Mouse (Mus musculus): Measurements from ENCODE around the gene Il11.
A peak's percentile ranks its signal among the peaks of the same experiment; 100 is the strongest.
"Not testable (repeated sequence)": the region's sequence is repeated elsewhere in the genome, so short reads cannot be mapped to it uniquely, and the experiment has no call there.

Il11 gene

DNA sequence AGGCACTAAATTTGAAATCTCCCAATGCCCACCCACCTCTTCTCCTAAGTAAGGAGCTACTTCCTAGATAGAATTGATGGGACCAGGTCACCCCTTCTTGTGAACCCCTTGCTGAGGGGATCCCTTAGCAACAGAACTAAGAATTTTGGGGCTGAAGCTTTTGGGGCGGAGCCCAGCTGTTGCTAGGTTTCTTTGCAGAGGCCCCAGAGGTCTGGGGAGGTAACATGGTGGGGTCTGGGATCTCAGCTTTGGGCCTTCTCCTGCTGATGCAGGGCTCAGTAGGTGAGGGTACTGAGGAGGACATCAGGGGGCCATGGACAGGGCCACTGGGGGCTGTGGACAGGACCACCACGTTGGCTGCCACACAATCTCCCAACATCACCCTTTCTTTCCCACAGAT lies at the start of gene Il11, which contains the start of gene Tmem190:
Il11 (minus strand) TSS at position 101 of the 400 bp plus-strand sequence.
Tmem190 (plus strand) TSS at position 179 of the 400 bp plus-strand sequence.
- DNase-seq: no peak

DNA sequence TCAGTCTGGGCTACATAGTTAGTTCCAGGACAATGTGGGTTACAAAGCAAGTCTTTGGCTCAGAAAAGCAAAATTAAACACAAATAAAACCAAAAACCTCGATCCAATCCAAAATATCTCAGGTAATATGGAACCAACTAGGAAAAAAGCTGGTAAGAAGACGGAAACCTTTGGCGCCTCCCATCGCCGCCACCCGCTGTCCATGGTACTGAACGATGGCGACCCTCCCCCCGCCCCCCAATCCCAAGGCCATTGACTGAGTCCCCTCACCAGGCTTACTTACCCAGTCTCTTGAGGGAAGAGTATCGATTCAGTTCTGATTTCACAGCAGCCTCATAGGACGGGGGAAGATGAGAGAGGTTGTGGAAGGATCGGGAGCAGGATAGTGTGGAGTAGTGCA lies 47.8 kb upstream of the Il11 start:
- DNase-seq: no peak

DNA sequence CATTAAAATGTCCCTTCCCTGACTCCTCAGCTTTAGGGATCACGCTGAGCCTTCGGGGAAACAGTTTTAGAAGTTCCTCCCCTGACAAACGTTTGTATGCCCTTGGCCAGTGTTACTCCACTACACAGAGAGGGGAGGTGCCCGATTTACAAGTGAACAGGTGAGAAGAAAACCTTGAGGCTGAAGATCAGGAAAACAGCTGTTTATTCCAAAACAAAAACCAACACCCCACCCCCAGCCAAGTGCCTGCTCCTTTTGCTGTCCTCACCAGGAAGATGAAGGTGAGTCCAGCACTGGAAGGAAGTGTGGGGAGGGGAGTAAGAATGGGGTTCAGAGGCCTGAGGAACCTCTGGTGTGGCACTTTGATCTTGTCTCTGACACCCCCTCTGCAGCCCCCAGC lies 42.7 kb upstream of the Il11 start:
- DNase-seq: no peak

DNA sequence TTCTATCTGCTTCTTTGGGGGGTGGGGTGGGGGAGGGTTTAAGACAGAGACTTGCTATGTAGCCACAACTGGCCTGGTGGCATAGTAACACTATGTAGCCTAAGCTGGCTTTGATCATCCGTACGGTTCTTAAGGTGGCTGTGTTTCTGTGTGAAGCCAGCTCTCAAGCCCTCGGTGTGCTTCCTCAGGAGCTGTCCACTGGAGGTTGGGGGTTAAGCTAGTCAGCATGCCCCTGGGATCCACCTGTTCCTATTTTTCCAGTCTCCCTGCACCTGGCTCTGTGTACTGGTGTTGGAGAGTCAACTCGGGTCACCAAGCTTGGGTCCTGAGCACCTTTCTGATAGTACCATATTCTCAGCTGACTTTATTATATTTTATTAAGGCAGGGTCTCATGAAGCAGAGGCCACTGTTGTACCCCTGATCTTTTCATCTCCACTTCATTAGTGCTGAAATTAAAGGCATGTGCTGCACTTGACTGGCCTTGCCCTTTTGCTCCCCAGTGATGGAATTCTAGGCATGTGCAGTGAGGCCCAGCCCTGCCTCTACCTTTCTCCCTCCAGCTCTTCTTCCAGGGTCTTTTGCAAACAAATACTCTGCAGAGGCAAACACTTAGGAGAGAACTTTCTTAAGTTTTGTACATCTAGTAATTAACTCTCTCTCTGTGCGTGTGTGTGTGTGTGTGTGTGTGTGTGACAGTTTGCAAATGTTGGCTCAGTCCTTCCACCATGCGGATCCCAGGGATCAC lies 39.7 kb upstream of the Il11 start:
- DNase-seq: no peak

DNA sequence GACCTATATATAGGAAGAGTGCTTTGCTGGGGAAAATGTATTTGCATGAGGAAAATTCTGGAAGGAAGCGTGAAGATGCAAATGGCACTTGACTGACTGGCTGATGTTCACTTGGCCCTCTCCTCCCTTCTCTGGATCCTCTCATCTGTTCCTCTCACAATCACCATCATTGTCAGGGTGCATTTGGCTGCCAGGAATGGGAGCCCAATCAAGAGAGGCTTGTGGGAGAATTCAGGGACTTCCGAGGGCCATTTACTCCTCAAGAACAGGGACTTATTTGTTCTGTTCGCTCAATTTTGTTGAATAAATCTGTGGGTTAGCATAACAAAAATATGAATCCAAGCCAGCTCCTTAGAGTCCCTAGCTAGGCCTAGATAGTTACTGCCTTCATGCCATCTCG lies 39.0 kb upstream of the Il11 start:
- DNase-seq: no peak

DNA sequence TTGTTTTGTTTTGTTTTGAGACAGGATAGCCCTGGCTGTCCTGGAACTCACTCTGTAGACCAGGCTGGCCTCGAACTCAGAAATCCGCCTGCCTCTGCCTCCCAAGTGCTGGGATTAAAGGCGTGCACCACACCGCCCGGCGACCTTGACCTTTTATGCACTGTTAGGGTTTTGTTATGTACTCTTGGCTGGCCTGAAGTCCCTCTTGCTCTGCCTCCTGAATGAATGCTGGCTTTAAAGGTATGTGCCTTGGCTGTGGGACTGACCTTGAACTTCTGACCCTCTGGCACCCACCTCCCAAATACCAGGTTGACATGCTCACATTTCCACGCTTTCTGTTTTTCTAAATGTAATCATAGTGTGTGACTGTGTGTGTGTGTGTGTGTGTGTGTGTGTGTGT lies 38.3 kb upstream of the Il11 start:
- DNase-seq: not testable (repeated sequence)

DNA sequence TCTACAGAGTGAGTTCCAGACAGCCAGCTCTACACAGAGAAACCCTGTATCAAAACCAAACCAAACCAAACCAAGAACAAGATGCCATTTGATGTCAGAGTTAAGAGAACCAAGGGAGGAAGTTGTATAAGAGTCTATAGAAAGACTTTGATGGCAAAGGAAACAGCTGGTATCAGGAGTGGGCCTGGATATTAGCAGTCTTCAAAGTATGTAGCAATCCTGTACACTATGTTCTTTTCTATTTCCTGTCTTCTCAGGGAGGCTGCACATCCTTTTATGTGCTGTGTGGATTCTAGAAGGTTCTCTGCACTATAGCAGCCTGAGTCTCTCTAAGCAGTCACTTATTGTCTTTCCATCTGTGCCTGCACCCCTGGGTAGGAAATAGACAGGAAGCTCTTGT lies 33.9 kb upstream of the Il11 start:
- DNase-seq: peak in 1 of 2 experiments; percentile 29

DNA sequence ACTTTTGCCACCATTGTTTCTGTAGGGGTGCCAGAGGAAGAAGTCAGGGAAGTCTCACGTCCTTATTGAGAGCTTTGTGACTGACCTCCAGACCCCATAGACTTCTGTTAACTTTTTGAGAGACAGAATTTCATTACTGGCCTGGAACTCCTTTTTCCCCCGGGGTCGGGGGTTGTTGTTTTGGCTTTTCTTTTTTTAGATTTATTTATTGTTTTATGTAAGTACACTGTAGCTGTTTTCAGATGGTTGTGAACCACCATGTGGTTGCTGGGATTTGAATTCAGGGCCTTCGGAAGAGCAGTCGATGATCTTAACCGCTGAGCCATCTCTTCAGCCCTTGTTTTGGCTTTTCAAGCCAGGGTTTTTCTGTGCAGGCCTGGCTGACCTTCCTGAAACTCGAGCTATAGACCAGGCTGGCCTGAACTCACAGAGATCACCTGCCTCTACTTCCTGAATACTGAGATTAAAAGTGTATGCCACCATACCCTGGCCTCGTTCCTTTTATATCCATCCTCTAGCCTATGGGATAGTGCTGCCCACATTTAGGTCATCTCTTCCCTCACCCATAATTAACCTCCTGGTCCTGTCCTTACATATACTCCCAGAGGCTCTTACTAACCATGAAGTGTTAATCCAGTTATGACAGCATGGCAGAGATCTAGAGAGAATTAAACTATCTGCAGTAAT lies 30.6 kb upstream of the Il11 start:
- DNase-seq: peak in 1 of 2 experiments; percentile 19

DNA sequence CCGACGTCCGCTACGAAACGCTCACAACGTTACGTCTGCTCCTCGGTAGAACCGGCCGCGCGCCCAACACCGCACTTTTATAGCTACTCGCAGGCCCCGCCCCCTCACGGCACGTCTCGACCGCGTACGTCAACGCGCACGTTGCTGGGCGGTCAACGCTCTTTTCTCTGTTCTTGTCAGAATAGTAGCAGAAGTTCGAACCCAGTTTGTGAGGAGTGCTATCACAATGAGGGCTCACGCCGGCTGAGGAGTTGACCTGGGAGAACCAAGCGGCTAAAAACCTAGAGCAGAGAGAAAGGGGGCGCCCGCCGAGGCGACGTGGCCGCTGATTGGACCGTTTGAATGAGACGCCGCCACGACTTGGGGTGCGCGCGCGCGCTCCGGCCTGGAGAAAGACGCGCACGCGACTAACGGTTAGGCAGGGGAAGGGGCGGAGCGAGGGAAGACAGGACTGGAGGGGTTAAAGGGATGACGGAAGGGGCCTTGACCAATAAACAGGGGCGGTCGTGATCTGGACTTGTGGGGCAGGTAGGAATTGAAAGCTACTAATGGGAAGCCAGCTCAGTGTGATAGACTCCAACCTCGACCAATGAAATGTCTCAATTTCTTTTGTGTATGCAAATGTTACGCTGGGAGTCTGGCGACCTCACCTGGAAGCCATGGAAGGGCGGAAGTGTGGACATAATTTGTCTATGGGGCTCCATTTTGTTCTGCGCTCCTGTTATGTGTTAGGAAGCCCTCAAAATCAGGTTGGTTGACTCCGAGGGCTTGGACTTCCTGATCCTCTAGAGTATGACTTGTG lies 29.8 kb upstream of the Il11 start, which contains the start of gene Ube2s:
Ube2s (minus strand) TSS at position 288 of the 802 bp plus-strand sequence.
- DNase-seq: peak; percentile 97 to 99

DNA sequence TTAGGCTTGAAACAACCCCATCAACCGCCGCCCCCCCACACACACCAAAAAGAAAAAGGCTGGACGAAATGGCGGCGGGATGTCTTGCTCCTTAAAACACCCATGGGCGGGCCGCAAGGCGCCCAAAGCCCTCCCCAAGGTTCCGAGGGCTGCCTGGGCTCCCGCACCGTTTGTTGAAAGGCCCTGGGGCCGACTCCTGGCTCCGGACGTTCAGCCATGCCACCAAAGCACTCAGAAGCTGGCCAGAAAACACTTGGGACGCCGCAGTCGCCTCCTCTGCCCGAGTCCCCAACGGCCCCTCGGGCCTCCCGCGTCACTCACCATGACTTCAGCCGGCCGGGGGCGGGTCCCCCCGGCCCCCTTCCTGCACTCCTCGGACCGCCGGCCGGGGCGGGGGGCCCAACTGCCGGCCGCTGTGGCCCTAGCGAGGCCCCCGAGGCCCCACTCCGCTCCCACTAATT lies 29.2 kb upstream of the Il11 start:
- peak; percentile 44 to 59 for DNase-seq

DNA sequence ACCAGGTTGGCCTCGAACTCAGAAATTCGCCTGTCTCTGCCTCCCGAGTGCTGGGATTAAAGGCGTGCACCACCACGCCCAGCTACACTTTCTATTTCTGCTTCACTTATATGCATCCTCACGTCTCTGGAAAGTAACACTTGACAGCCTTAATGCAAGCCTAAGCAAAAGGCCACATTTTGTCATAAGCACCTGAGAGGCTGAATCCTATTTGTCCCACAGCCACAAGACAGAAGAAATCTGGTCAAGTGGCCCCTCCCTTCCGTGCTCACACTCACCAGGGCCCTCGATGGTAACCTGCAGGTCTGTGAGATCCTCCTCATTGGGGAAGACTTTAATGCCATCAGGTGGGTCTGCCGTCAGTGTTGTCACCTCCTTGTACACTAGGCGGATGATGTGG lies 28.5 kb upstream of the Il11 start:
- not testable (repeated sequence) for DNase-seq

DNA sequence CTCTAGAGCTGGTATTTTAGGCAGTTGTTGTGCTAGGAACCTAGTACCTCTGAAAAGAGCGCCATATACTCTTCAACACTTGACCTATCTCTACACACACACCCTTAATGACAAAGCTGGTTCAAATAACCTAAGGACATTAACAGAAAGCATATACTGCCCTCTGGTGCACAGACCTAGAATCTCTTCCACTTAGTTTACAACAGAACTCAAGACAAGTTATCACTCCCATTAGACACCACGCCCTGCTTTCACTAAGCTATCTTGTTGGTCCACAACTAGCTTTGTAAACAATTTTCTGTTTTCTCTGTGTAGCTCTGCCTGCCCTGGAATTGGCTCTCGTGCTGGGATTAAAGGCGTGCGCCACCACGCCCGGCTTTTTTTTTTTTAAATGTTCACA lies 24.1 kb upstream of the Il11 start:
- no peak for DNase-seq

DNA sequence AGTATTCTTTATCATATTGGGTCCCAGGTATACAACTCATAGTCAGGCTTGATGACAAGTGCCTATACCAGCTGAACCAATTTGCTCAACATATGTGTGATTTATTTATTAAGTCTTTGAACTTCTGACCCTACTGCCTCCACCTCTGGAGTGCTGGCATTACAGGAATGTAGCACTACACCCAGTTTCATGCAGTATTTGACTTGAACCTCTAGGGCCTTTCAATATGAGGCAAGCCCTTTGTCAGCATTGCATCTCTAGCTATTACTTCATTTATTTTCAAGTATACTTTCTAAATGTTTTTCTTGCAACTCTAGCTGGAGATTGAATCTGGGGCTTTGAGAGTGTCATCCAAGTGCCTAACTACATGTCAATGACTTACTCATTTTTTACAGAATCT lies 19.6 kb upstream of the Il11 start:
- no peak for DNase-seq

DNA sequence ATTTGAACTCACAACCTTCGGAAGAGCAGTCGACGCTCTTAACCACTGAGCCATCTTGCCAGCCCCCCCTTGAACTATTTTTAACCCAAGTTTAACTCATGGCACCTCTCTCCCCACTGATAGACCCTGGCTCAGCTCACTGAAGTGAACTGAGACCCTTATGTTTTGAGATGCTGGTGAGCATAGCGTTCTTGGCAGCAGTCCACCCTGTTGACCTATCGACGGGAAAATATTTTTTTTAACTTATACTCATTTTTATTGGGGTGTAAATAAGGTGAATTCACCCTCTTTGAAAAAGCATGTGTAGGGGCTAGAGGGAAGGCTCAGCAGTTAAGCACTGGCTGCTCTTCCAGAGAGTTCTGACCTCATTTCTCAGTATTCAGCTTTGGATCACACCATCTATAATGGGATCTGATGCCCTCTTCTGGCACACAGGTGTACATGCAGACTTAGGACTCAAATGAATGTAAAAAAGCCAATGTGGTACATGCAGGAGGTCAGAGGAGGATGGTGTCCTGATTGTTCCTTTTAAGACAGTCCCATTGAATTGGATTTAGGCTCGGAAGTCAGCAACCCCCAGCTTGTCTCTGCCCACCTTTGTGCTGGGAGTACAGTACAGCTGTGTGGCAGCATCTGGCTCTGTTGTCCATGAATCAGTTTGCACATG lies 13.2 kb upstream of the Il11 start:
- no peak for DNase-seq

DNA sequence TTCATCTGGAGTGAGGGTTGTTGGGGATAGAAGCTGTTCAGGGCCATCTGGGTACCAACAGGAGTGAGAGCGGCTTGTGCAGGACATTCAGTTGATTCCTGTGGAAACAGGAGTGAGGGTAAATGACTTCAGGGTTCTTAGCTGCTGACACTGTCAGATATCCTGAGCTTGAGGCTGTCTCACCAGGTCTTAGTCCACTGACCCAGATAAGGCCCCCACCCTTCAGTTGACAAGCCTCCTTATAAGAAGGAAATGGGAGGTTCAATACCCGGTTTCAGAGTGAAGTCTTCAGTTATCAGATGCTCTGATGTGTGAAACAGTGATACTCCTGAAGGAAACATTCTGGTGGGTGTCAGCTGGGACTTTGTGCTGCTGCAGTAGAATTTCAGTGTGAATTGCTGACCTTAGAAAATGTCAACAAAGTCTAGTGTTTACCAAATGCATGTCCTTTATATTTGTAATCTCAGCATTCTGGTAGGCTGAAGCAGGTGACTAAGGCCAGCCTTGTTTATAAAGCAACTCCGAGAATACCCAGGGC lies 12.0 kb upstream of the Il11 start:
- no peak for DNase-seq

DNA sequence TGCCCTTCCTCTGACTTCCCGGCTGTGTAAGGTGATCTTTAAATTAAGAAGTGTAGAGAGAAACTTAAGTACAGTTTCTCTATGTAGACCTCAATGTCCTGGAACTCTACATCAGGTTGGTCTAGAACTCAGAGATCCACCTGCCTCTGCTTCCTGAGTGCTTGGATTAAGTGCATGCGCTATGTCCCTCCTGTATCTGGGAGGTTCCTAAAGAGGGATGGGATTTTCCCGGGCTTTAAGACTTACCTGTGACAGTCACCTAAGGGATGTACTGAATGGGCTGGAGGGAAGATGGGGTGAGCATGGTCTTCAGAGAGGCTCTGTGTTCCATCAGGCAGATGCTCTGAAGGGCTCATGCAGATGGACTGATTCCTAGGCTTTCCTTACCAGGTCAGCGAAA lies 11.0 kb upstream of the Il11 start:
- no peak for DNase-seq

DNA sequence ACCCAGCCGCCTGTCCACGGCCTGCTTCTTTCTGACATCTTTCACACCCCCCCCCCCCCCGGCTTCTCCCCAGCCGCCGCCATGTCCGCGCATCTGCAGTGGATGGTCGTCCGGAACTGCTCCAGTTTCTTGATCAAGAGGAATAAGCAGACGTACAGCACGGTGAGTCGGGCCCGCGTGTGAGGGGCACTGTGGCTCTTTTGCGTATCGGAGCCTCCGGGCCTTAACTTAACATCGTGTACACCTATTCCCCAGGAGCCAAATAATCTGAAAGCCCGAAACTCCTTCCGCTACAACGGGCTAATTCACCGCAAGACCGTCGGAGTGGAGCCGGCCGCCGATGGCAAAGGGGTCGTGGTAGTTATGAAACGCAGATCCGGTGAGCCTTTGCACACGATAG lies 10.6 kb upstream of the Il11 start:
- not testable (repeated sequence) for DNase-seq

DNA sequence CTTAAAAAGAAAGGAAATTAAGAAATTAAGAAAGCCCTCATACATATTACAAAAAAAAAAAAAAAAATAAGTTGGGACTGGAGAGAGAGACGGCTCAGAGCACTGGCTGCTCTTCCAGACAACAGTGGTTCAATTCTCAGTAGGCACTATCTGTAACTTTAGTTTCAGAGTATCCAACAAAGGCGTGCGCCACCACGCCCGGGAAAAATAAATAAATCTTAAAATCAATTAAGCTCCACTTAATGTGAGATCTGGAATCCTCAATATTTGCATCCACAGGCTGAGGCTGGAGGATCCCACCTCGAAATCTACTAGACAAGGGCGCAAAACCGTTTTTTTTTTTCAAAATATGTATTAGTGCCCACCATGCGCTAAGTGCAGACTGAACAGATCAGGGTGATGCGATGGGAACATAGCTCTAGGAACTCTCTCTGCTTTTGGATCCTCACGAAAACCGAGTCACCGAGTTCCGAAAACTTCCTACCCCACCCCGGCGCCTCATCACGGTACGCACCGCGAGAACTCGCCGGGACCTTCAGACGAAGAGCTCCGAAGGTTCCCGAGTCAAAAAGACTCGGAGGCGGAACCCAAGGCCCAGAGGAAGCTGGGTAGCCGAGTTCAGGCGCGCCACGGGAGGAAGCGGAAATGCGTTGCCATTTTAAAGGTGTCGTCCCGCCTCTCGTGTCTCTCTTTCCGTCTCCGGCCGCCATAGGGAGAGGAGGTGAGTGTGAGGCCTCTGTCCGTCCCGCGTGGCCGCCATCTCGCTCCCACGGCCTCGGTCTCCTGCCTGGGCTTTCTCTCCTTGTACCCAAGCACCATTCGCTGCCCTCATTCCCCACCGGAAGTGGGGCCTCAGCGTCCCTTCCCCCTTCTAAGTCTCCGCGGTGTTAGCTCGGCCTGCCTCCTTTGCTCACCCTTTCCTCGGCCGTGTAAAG lies 9.9 kb upstream of the Il11 start, which contains the start of gene Rpl28:
Rpl28 (plus strand) TSS at position 597 of the 935 bp plus-strand sequence.
- peak; percentile 91 to 93 for DNase-seq

DNA sequence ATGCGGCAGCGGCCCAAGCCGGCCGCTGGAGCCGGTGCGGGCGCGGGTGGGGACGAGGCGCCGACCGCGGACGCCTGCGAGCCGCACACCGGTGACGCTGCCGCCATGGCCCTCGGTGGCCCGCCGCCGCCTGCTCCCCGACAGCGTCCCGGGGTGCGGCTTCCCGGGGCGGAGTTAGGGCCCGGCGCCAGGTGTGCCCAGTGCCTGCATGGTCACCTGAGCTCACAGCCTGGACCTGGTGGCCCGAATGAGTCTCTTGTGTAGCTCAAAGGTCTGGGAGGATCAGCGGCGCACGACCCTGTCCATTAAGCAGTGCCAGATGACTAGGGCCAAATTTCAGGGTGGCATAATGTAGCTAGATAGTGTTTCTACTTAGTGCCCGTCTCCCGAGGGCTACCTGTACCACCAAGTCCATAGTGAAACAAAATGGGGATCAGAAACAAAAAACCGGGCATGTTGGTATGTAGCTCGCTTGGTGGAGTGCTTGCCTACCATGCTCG lies 6.8 kb upstream of the Il11 start, which contains the start of gene Tmem238:
Tmem238 (minus strand) TSS at position 221 of the 500 bp plus-strand sequence.
- no peak for DNase-seq

DNA sequence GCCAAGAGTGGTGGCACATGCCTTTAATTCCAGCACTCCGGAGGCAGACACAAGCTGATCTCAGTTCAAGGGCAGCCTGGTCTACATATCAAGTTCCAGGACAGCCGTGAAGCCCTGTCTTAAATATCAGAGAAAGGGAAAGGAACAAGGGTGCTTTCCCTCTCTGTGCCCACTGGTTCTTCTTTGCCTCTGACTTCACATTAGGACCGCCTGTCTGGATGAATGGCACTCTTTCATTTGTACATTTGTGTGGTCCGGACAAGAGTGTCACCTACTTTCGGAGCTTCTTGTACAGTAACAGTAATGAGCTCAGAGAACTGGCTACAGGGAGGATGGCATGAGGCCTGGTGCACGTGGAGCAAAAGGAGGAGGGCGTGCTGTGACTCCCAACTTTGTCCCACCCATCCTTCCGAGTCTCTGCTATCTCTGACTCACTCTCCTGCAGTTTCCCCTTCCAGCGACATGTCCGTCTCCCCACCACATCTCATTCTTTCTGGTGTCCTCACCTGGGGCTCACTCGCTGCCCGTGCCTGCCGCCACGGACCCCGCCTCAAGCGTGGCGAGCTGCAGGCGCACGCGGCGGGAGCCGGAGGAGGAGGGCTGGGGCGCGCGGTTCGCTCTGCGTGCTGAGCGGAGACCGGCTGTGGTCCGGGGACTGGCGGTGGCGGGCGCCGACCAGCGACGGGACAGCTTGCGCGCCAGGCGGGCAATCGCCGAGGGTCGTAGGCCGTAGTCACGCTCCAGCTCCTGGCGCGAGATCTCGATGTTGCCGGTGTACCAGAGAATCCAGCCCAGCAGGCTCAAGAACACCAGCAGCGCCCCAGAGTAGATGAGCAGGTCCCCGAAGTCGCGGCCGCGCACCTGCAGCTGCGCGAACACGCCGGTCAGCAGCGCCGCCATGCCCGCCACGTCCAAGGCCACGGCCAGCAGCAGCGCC lies 6.1 kb upstream of the Il11 start:
- DNase-seq: no peak
